Mouse (Mus musculus): Measurements from ENCODE around the gene Ndufs7.

GRCm38 (mm10) chr10:80288097-80288496 is 39.2 kb downstream of the Ndufs7 start:
- TF ChIP-seq GATA1 (IDR thresholded peaks at IDR 0.05; ENCODE audit: low read length) (no peak), TAL1 (IDR thresholded peaks at IDR 0.05; ENCODE audit: low read length) (no peak)
